Mouse (Mus musculus) G1E (cell line): ENCODE data around the gene Cfap221.

Experiments used
- CTCF ChIP-seq: IDR thresholded peaks from 2 replicates; pipeline ENCODE4 v1.5.1; 2012; ENCODE audit warnings: low read depth, low read length, inconsistent platforms, mixed read lengths
- TAL1 ChIP-seq: conservative IDR thresholded peaks from 2 replicates; pipeline ENCODE4 v1.6.1; 2012; ENCODE audit warnings: low read depth, low read length, inconsistent platforms, mixed read lengths

DNA sequence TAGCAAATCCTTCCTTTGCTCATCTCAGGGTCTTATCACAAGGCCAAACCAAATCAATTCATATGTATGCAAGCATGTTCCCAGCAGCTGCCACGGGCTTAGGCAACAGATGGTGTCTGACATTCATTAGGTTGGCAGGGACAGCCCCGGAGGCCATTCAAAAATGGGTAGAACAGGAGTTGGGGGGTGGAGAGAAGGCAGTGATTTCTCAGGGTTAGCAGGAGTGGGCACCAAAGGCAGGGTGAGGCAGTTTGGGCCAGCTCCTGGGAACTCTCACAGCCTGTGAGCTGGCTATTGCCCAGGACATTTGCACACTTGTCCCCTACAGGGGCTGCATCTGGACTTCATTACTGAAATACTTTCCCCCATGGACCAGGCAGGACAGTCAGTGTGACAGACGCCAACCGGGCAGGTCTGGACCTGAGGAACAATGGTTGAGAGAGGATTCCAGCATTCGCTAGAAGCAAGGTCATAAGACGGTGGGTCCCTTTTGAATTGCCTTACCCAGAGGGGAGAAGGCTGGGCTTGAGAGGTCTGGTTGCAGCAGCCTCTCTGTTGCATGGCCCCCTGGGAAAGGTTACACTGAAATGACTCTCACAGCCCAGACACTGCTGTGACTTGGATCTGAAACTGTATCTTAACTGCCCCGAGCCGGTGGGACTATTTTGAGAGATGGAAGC, 94.3 kb downstream of the Cfap221 start:
- no peak for TF ChIP-seq CTCF
- no peak for TF ChIP-seq TAL1
